Comparison of ENCODE assay signal across 24 mouse cellular contexts in the genomic region with DNA sequence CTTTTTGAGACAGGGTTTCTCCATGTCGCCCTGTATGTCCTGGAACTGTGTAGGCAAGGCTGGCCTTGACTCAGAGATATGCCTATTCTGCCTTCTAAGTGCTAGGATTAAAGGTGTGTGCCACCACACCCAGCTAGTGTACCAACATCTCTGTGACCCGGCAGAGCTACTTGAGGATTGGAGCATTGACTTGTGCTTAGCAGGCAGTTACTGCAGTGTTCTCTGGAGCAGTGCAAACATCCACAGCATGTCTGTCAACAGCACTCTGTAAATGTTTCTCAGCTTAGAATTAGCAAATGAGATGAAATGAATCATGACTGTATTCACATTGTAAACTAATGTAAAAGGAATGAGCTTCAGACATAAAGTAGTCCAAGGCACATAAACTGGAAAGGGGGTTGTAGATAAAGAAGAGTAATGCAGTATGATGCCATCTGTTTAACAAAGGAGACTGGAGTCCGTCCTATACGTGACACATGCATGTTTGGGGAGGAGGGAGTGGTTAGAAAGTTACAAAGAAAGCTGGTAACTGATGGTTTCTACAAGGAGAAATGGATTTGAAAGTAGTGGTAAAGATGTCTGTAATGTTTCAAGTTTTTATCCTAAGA.
DNase-seq lines count a peak whose midpoint lies in the region; ATAC-seq and TF ChIP-seq lines count a peak whose summit lies in the region.
"Had no signal": no experiment of that assay in that cellular context is flagged by ENCODE, and none has a peak within 500 bp of the region (broad histone marks: within the 10 kb centered on the region; RNA-seq: fewer than 3 reads in every experiment).

No protein-coding gene starts in this region.

- ATAC-seq in lung, embryonic 15.5 days (ENCODE audit: borderline replicate concordance, extremely low read depth, low FRiP score, low TSS enrichment) = peak; percentile 62; the same call in 1 of the 2 replicates
- peak; percentile 75 for ATAC-seq in intestine, postnatal 0 days
- no peak for ATAC-seq in hindbrain, embryonic 13.5 days (ENCODE audit: low FRiP score)
- ATAC-seq: CD4-positive, CD25-positive, alpha-beta regulatory T cell, adult 4 months; forebrain, embryonic 14.5 days had no signal

- peaks cover 15% of the 10 kb centered on the region for H3K4me1 ChIP-seq in lung, embryonic 15.5 days
- no peaks in the 10 kb centered on the region for H3K4me1 ChIP-seq in intestine, postnatal 0 days (replicated peaks; ENCODE audit: control insufficient read depth, insufficient read depth, low read length)
- no peaks in the 10 kb centered on the region for H3K4me1 ChIP-seq in hindbrain, embryonic 13.5 days (replicated peaks)
- H3K4me1 ChIP-seq: hindbrain, embryonic 10.5 days; limb, embryonic 10.5 days; megakaryocyte, embryonic 14.5 days had no signal

- H3K9ac ChIP-seq in lung, embryonic 15.5 days = no peak overlapping the region
- H3K9ac ChIP-seq in intestine, postnatal 0 days (ENCODE audit: low read depth, low read length) = no peak overlapping the region
- no peak overlapping the region for H3K9ac ChIP-seq in hindbrain, embryonic 13.5 days
- H3K9ac ChIP-seq: heart, embryonic 12.5 days had no signal

- no peak overlapping the region for H3K4me3 ChIP-seq in lung, embryonic 15.5 days
- H3K4me3 ChIP-seq in intestine, postnatal 0 days (ENCODE audit: low read depth, low read length) = no peak overlapping the region
- no peak overlapping the region for H3K4me3 ChIP-seq in hindbrain, embryonic 13.5 days
- H3K4me3 ChIP-seq: heart, embryonic 12.5 days; hindbrain, embryonic 10.5 days; limb, embryonic 10.5 days; megakaryocyte, embryonic 14.5 days had no signal

- H3K4me2 ChIP-seq in lung, embryonic 15.5 days = no peak overlapping the region
- H3K4me2 ChIP-seq in intestine, postnatal 0 days (replicated peaks; ENCODE audit: low read depth) = no peak overlapping the region
- H3K4me2 ChIP-seq in hindbrain, embryonic 13.5 days = no peak overlapping the region
- H3K4me2 ChIP-seq: heart, embryonic 12.5 days had no signal

- no peak overlapping the region for H3K27ac ChIP-seq in lung, embryonic 15.5 days
- no peak overlapping the region for H3K27ac ChIP-seq in intestine, postnatal 0 days (ENCODE audit: low read depth, low read length)
- H3K27ac ChIP-seq in hindbrain, embryonic 13.5 days = no peak overlapping the region
- H3K27ac ChIP-seq: hindbrain, embryonic 10.5 days; hindbrain, postnatal 0 days; limb, embryonic 10.5 days had no signal

- no peak for DNase-seq in lung, postnatal 14 days
- DNase-seq in lung, postnatal 36 days = peak; percentile 42
- no peak for DNase-seq in embryo, embryonic 9.5 days (ENCODE audit: extremely low spot score)
- DNase-seq in testis, postnatal 10 days (ENCODE audit: low spot score) = no peak
- DNase-seq: adrenal gland, adult 8-10 months; cerebellum, postnatal 36 days; embryo, embryonic 11 days; heart, adult 11 months; heart, postnatal 10 days; kidney, adult 18-20 months; midbrain, embryonic 14.5 days; right cerebral cortex, postnatal 14 days; thymus, adult 18-20 months; thymus, postnatal 36 days had no signal

- H3K9me3 ChIP-seq in lung, embryonic 15.5 days = no peaks in the 10 kb centered on the region
- H3K9me3 ChIP-seq in intestine, postnatal 0 days (ENCODE audit: control insufficient read depth) = no peaks in the 10 kb centered on the region
- H3K9me3 ChIP-seq in hindbrain, embryonic 13.5 days = no peaks in the 10 kb centered on the region
- H3K9me3 ChIP-seq: heart, embryonic 12.5 days; hindbrain, embryonic 10.5 days; limb, embryonic 10.5 days; megakaryocyte, embryonic 14.5 days had no signal

- H3K27me3 ChIP-seq in lung, embryonic 15.5 days = no peaks in the 10 kb centered on the region
- no peaks in the 10 kb centered on the region for H3K27me3 ChIP-seq in intestine, postnatal 0 days (replicated peaks; ENCODE audit: control insufficient read depth, insufficient read depth, low read length)
- no peaks in the 10 kb centered on the region for H3K27me3 ChIP-seq in hindbrain, embryonic 13.5 days
- H3K27me3 ChIP-seq: heart, embryonic 12.5 days; megakaryocyte, embryonic 14.5 days had no signal

- 44% methylated on average over 4 of the region's 4 CpGs for WGBS in lung, embryonic 15.5 days
- WGBS in intestine, postnatal 0 days = 47% methylated on average over 4 of the region's 4 CpGs
- 82% methylated on average over 4 of the region's 4 CpGs for WGBS in hindbrain, embryonic 13.5 days

- no peaks in the 10 kb centered on the region for H3K36me3 ChIP-seq in lung, embryonic 15.5 days
- no peaks in the 10 kb centered on the region for H3K36me3 ChIP-seq in intestine, postnatal 0 days (ENCODE audit: control insufficient read depth, insufficient read depth)
- peaks cover 4% of the 10 kb centered on the region; the same call in 1 of the 2 replicates for H3K36me3 ChIP-seq in hindbrain, embryonic 13.5 days

- TF ChIP-seq CTCF in intestine, postnatal 0 days (IDR thresholded peaks at IDR 0.05; ENCODE audit: low read depth) = no peak
